Mouse (Mus musculus): ENCODE results near the gene Wee2. TPM values are rescaled to one million over a fixed set of nuclear protein-coding genes. Genes with fewer than 3 reads are reported as not detected.

Gene Wee2
- polyA plus RNA-seq, 1 experiment from 2014 or later, result 0.09 TPM

DNA sequence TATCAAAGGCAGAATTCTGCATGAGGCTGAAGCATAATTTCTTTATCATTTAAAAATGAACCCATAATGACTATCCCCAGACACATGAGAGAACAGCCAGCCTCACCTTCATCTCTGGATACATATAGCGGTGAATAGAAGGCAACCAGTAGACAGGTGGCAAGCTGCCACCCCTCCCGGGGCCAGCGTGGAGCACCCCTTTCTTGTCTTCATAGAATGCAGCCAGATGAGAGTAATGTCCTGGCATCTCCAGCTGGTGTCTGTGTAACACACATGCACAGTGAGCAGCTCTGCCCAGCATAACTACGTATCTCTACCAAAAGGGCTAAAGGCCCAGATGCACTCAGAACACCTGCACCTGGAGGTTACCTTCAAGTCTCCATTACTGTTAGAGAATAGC is 20.5 kb upstream of the Wee2 start:
- H3K4me2 ChIP-seq (replicated peaks; ENCODE audit: low read depth, low read length), result no peak overlapping the region
- H3K4me3 ChIP-seq (ENCODE audit: low read length), result no peak overlapping the region
- H3K36me3 ChIP-seq (ENCODE audit: control insufficient read depth, insufficient read depth, low read length), result peaks cover 3% of the 10 kb centered on the region; the same call in 1 of the 2 replicates
- H3K9ac ChIP-seq (ENCODE audit: low read depth, low read length), result no peak overlapping the region
- H3K27ac ChIP-seq (ENCODE audit: low read depth, low read length), result no peak overlapping the region
- H3K27me3 ChIP-seq (ENCODE audit: control insufficient read depth, insufficient read depth, low read length), result no peaks in the 10 kb centered on the region
- H3K9me3 ChIP-seq (ENCODE audit: control insufficient read depth, low read length), result no peaks in the 10 kb centered on the region
- H3K4me1 ChIP-seq (ENCODE audit: control insufficient read depth, insufficient read depth, low read length), result no peaks in the 10 kb centered on the region
- WGBS, result 96% methylated on average over 4 of the region's 4 CpGs
- ATAC-seq (ENCODE audit: low FRiP score, low TSS enrichment), result no peak

DNA sequence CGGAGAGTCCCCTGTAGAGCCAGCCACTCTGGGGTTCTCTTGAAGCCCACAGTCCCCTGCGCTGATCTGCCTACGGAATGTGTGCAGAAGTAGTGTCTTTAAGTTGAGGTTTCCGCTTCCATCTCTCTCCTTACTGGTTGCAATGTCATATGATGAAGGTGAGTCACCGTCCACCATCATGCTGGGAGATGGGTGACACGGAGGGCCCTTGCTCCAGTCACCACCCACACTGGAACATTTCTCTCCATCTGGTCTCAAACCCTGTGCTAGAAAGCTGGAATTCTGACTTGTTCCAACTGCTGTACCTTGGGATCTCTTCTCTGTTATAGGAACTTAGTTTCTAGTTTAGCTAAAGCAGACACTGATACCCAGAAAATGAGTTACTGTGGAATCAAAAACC is 17.8 kb upstream of the Wee2 start:
- Histone ChIP-seq H3K36me3 (ENCODE audit: control insufficient read depth, insufficient read depth, low read length) (peaks cover 3% of the 10 kb centered on the region; the same call in 1 of the 2 replicates), H3K27me3 (ENCODE audit: control insufficient read depth, insufficient read depth, low read length) (no peaks in the 10 kb centered on the region), H3K9me3 (ENCODE audit: control insufficient read depth, low read length) (no peaks in the 10 kb centered on the region), H3K9ac (ENCODE audit: low read depth, low read length) (no peak overlapping the region), H3K4me2 (replicated peaks; ENCODE audit: low read depth, low read length) (no peak overlapping the region), H3K4me3 (ENCODE audit: low read length) (no peak overlapping the region), H3K27ac (ENCODE audit: low read depth, low read length) (no peak overlapping the region), H3K4me1 (ENCODE audit: control insufficient read depth, insufficient read depth, low read length) (no peaks in the 10 kb centered on the region)
- ATAC-seq (ENCODE audit: low FRiP score, low TSS enrichment), result no peak
- WGBS, result 95% methylated on average over 6 of the region's 6 CpGs

DNA sequence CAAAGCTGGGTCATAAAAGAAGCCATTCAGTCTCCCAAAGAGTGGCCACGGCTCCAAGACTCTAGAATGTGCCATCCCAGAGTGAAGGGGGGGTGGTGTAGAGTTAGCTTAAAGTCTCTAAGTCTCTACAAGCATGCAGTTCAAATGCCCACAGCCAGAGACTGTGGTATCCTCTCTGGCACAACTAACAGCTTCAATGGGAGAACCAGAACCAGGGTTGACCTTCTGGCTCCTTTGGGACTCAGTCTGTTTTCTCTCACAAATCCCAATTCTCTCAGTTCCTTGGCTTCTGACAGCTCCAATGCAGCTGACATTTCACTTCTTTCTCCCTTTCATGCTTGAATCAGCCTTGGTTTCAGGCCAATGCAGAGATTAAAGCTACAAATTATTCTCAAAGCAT is 15.9 kb upstream of the Wee2 start:
- Histone ChIP-seq H3K4me1 (ENCODE audit: control insufficient read depth, insufficient read depth, low read length) (no peaks in the 10 kb centered on the region), H3K9me3 (ENCODE audit: control insufficient read depth, low read length) (no peaks in the 10 kb centered on the region), H3K27ac (ENCODE audit: low read depth, low read length) (no peak overlapping the region), H3K4me3 (ENCODE audit: low read length) (no peak overlapping the region), H3K4me2 (replicated peaks; ENCODE audit: low read depth, low read length) (no peak overlapping the region), H3K9ac (ENCODE audit: low read depth, low read length) (no peak overlapping the region), H3K27me3 (ENCODE audit: control insufficient read depth, insufficient read depth, low read length) (no peaks in the 10 kb centered on the region), H3K36me3 (ENCODE audit: control insufficient read depth, insufficient read depth, low read length) (0 out of 2 replicates have a peak, but pooled peaks cover 3% of the 10 kb centered on the region)
- ATAC-seq (ENCODE audit: low FRiP score, low TSS enrichment), result no peak
- 83% methylated on average over 1 of the region's 1 CpGs for WGBS

DNA sequence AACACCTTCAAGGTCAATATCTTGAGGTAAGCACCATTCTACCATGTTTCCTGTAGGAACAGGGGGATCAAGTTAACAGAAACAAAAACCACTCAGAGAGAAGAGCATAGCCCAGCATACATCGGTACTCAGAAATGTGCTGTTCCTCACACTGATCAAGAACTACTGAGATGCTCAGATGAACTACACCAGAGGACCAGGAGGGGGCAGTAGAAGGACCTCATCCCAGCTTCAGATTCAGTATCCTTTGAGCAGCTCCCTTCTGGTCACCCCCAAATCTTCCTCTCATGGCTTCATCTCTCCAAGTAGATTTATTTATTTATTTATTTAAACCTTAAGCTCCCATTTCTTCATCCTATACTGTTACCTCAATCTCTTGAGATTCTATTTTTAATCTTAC is 15.1 kb upstream of the Wee2 start:
- no peak overlapping the region for H3K4me2 ChIP-seq (replicated peaks; ENCODE audit: low read depth, low read length)
- WGBS, result 92% methylated on average over 1 of the region's 1 CpGs
- H3K9ac ChIP-seq (ENCODE audit: low read depth, low read length), result no peak overlapping the region
- H3K27me3 ChIP-seq (ENCODE audit: control insufficient read depth, insufficient read depth, low read length), result no peaks in the 10 kb centered on the region
- ATAC-seq (ENCODE audit: low FRiP score, low TSS enrichment), result 0 out of 2 replicates have a peak, but pooled peaks have one; percentile 28
- H3K36me3 ChIP-seq (ENCODE audit: control insufficient read depth, insufficient read depth, low read length), result 0 out of 2 replicates have a peak, but pooled peaks cover 3% of the 10 kb centered on the region
- H3K9me3 ChIP-seq (ENCODE audit: control insufficient read depth, low read length), result no peaks in the 10 kb centered on the region
- H3K4me1 ChIP-seq (ENCODE audit: control insufficient read depth, insufficient read depth, low read length), result no peaks in the 10 kb centered on the region
- H3K27ac ChIP-seq (ENCODE audit: low read depth, low read length), result no peak overlapping the region
- no peak overlapping the region for H3K4me3 ChIP-seq (ENCODE audit: low read length)

DNA sequence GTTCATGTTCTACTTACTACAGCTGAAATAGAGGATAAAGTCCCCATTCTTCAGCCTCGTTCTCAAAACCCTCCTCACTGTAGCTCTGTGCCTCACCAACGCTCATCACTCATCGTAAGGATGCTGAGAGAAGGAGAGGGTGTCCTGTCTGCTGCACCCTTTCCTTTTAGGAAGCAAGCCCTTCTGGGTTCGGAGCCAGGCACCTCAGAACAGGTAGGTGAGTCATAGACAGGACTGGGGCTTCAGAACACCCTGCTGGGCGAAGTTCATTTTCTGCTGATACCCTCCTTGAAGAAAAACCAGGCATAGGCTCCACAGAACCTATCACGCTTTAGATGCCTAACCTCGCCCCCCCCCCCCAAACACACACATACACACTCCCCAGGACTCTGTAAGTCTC is 11.4 kb upstream of the Wee2 start:
- 84% methylated on average over 7 of the region's 7 CpGs for WGBS

DNA sequence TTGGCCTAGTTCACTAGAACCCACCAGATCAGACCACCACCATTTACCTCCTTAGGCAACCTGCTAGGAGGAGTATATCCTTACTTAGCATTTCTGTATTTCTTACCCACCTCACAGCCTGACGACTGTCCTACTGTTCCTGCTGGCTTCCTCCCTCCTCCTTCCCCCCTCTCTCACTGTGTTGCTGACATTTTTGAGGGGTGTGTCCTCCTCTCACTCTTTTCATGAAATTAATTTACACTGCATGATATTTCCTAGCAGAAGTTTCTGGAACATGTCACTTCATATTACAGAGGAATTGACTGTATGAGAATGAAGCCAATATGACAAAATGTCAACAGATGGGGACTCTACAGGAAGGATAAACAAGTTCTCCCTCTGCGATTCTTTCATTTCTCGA is 10.2 kb upstream of the Wee2 start:
- H3K36me3 ChIP-seq (ENCODE audit: control insufficient read depth, insufficient read depth, low read length), result no peaks in the 10 kb centered on the region
- no peaks in the 10 kb centered on the region for H3K27me3 ChIP-seq (ENCODE audit: control insufficient read depth, insufficient read depth, low read length)
- no peak for ATAC-seq (ENCODE audit: low FRiP score, low TSS enrichment)
- no peak overlapping the region for H3K27ac ChIP-seq (ENCODE audit: low read depth, low read length)
- WGBS, result 62% methylated on average over 3 of the region's 3 CpGs
- no peak overlapping the region for H3K4me2 ChIP-seq (replicated peaks; ENCODE audit: low read depth, low read length)
- no peak overlapping the region for H3K4me3 ChIP-seq (ENCODE audit: low read length)
- H3K4me1 ChIP-seq (ENCODE audit: control insufficient read depth, insufficient read depth, low read length), result no peaks in the 10 kb centered on the region
- H3K9me3 ChIP-seq (ENCODE audit: control insufficient read depth, low read length), result no peaks in the 10 kb centered on the region
- no peak overlapping the region for H3K9ac ChIP-seq (ENCODE audit: low read depth, low read length)

More for the DNA sequence above, 11.4 kb upstream of the Wee2 start:
- H3K9ac ChIP-seq (ENCODE audit: low read depth, low read length), result no peak overlapping the region
- H3K36me3 ChIP-seq (ENCODE audit: control insufficient read depth, insufficient read depth, low read length), result 0 out of 2 replicates have a peak, but pooled peaks cover 2% of the 10 kb centered on the region
- no peaks in the 10 kb centered on the region for H3K4me1 ChIP-seq (ENCODE audit: control insufficient read depth, insufficient read depth, low read length)
- no peak overlapping the region for H3K4me3 ChIP-seq (ENCODE audit: low read length)
- no peak for ATAC-seq (ENCODE audit: low FRiP score, low TSS enrichment)
- H3K9me3 ChIP-seq (ENCODE audit: control insufficient read depth, low read length), result no peaks in the 10 kb centered on the region
- no peaks in the 10 kb centered on the region for H3K27me3 ChIP-seq (ENCODE audit: control insufficient read depth, insufficient read depth, low read length)
- no peak overlapping the region for H3K4me2 ChIP-seq (replicated peaks; ENCODE audit: low read depth, low read length)
- H3K27ac ChIP-seq (ENCODE audit: low read depth, low read length), result no peak overlapping the region

DNA sequence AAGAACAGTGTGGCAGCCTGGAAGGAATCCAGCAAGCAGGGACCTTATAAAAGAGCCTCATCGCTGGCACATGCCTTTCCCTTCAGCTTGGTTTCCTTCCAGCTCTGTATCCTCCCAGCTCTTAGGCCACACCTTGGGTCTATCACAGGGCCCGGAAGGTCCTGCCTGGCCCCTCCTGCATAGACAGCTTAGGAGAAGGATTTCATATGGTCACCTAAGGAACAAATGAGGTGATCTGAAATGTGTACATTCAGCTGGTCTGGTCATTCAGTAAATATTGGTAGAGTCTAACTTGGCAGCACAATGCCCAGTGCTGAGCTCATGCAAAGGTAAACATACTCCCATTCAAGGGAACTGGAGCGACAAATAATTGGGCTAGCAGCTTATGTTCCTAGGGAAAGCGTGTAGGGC is 9.4 kb upstream of the Wee2 start:
- Histone ChIP-seq H3K27me3 (ENCODE audit: control insufficient read depth, insufficient read depth, low read length) (no peaks in the 10 kb centered on the region), H3K4me3 (ENCODE audit: low read length) (no peak overlapping the region), H3K9ac (ENCODE audit: low read depth, low read length) (no peak overlapping the region), H3K4me1 (ENCODE audit: control insufficient read depth, insufficient read depth, low read length) (peaks cover 2% of the 10 kb centered on the region; the same call in 1 of the 2 replicates), H3K4me2 (replicated peaks; ENCODE audit: low read depth, low read length) (no peak overlapping the region), H3K27ac (ENCODE audit: low read depth, low read length) (no peak overlapping the region), H3K9me3 (ENCODE audit: control insufficient read depth, low read length) (no peaks in the 10 kb centered on the region), H3K36me3 (ENCODE audit: control insufficient read depth, insufficient read depth, low read length) (no peaks in the 10 kb centered on the region)
- no peak for ATAC-seq (ENCODE audit: low FRiP score, low TSS enrichment)
- 68% methylated on average over 4 of the region's 4 CpGs for WGBS

DNA sequence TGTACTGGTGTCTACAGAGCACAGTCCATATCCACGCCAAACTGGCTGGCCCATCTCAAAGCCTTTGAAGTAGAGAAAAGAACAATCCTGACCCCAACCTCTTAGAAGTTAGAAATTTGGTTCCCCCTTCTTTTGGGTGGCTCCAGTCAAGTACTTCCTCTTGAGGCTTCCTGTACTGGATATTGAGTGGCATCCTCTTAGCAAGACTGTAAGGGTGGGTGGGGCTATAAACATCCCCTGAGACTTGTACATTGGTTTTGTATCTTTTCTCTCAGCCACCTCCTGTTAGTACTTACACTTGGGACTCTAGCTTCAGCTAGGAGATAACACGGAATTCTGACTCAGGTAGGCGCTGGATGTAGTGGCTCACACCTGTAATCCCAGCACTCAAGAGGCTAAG is 8.6 kb upstream of the Wee2 start:
- no peaks in the 10 kb centered on the region for H3K36me3 ChIP-seq (ENCODE audit: control insufficient read depth, insufficient read depth, low read length)
- H3K4me1 ChIP-seq (ENCODE audit: control insufficient read depth, insufficient read depth, low read length), result peaks cover 6% of the 10 kb centered on the region; the same call in 1 of the 2 replicates
- H3K4me3 ChIP-seq (ENCODE audit: low read length), result no peak overlapping the region
- H3K27ac ChIP-seq (ENCODE audit: low read depth, low read length), result no peak overlapping the region
- WGBS, result 87% methylated on average over 3 of the region's 3 CpGs
- H3K27me3 ChIP-seq (ENCODE audit: control insufficient read depth, insufficient read depth, low read length), result no peaks in the 10 kb centered on the region
- no peak for ATAC-seq (ENCODE audit: low FRiP score, low TSS enrichment)
- no peak overlapping the region for H3K4me2 ChIP-seq (replicated peaks; ENCODE audit: low read depth, low read length)
- no peak overlapping the region for H3K9ac ChIP-seq (ENCODE audit: low read depth, low read length)
- no peaks in the 10 kb centered on the region for H3K9me3 ChIP-seq (ENCODE audit: control insufficient read depth, low read length)

DNA sequence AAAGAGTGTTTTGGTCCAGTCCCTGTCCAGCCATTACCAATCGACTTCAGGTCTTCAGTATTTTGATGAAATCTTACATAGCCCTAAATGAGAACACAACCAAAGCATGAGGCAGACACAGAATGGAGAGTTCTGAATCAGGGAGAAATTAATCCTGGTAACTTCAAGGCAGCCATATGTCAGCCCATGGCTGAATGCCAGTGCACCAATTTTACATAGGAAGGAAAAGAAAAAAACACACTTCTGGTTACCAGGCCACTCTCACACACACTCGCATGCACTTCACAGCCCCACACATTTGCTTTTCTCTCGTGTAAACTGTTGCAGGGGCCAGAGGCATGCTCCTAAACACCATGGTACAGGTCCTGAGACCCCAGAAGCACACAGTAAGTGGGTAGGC is 8.0 kb upstream of the Wee2 start:
- no peak overlapping the region for H3K27ac ChIP-seq (ENCODE audit: low read depth, low read length)
- no peak overlapping the region for H3K4me3 ChIP-seq (ENCODE audit: low read length)
- ATAC-seq (ENCODE audit: low FRiP score, low TSS enrichment), result no peak
- no peak overlapping the region for H3K4me2 ChIP-seq (replicated peaks; ENCODE audit: low read depth, low read length)
- WGBS, result 71% methylated on average over 3 of the region's 3 CpGs
- H3K27me3 ChIP-seq (ENCODE audit: control insufficient read depth, insufficient read depth, low read length), result no peaks in the 10 kb centered on the region
- H3K36me3 ChIP-seq (ENCODE audit: control insufficient read depth, insufficient read depth, low read length), result no peaks in the 10 kb centered on the region
- H3K9me3 ChIP-seq (ENCODE audit: control insufficient read depth, low read length), result no peaks in the 10 kb centered on the region
- H3K4me1 ChIP-seq (ENCODE audit: control insufficient read depth, insufficient read depth, low read length), result peaks cover 6% of the 10 kb centered on the region; the same call in 1 of the 2 replicates
- no peak overlapping the region for H3K9ac ChIP-seq (ENCODE audit: low read depth, low read length)
